Mouse (Mus musculus): Measurements from ENCODE around the gene Nppa. TPM values are rescaled to one million over a fixed set of nuclear protein-coding genes. Genes with fewer than 3 reads are reported as not detected.
A peak's percentile ranks its signal among the peaks of the same experiment; 100 is the strongest.
"Not testable (repeated sequence)": the region's sequence is repeated elsewhere in the genome, so short reads cannot be mapped to it uniquely, and the experiment has no call there.

Nppa gene
- total RNA-seq, 4 experiments from 2014 or later: 0.39 to 0.66 TPM; not detected in 2

DNA sequence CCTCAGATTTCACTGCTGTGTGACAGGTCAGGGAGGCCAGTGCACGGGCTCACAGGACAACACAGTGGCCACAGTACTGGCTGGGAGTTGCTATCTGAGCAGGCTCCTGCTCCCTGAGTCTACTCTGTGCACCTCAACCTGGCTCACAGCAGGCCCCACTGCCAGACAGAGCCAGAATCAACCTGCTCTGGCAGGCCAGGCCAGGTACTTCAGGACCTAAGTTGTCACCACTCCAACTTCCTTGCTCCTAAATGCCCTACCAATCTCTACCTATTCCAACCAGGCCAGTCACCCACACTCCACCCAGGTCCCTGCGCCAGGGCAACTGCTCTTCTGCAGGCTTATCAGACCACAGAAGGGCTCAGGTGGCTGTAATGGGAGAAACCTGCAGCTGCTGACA is 9.1 kb downstream of the Nppa start:
- no peak for DNase-seq (ENCODE audit: low spot score in 2 of 2)

DNA sequence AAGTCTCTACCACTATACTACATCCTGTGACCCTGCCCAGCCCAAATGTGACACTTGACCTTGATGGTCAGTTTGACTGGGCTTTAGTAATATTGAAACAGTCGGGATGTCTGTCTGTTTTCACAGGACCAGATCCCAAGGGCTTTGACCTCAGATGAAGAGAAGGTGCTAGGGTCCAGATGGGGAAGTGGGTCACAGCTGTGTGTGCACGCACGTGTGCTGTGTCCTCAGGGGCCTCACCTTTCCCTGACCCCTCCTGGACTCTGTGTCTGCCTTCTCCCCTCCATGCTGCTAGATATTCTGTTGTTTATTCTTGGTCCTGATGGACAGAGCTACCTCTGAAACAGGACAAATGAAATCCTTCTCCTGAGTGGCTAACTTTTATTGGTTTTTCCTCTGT is 10.8 kb downstream of the Nppa start:
- DNase-seq (ENCODE audit: low spot score in 2 of 2): no peak

DNA sequence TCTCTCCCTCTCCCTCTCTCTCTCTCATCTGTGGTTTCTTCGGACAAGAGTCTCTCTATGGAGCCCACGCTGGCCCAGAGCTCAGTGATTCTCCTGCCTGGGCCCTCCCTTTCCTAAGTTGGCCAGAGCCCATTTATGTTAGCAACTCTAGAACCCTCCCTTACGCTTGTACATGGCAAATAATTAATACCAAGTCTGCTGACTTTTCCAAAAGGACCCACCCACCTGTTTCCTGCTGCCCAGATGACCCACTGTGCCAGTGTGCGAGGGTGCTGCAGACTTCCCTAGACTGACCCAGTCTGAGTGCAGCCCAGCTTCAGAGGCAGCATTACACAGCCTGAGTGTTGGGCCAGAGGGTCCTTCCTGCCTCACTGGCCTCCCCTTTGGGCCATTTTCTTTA is 11.7 kb downstream of the Nppa start:
- no peak for DNase-seq (ENCODE audit: low spot score in 2 of 2)

GRCm38 (mm10) chr4:148015418-148015817 is 14.9 kb downstream of the Nppa start:
- DNase-seq (ENCODE audit: low spot score in 2 of 2): no peak

GRCm38 (mm10) chr4:148016981-148017380 is 16.5 kb downstream of the Nppa start:
- DNase-seq (ENCODE audit: low spot score in 2 of 2): no peak

DNA sequence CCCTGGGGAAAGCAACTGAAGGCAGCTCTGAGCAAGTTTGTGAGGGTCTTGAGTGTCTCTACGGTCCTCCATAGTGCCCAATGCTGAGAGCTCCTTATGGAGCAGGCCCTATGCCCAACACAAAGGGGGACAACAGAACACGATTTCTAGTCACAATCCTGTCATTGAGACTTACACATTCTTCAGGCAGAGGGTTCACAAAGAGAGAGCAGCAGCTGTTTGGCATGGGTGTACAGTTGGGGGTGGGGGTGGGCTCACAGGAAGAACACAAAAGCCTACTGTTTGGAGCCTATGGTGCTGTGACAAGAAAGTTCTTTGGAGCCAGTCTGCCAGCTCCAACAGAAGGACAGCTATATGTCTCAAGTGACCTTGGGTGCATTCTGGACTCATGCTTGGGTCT is 17.9 kb downstream of the Nppa start:
- DNase-seq (ENCODE audit: low spot score in 2 of 2): no peak

DNA sequence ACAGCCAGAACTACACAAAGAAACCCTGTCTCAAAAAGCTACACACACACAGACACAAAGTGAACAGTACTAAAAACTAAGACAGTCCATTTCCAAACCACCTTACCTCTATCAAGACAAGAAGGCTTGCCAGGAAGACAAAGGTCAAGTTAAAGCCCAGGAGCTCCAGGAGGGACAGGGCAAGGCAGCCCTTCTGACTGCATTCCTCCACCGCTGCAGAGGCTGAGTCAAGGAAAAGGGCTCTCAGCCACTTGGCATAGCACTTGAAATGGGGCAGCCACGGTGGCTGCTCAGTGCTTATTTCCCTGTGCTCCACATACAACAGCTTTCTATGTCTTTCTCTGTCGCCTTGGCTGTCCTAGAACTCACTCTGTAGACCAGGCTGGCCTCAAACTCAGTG is 23.5 kb downstream of the Nppa start:
- DNase-seq (ENCODE audit: low spot score in 2 of 2): no peak

DNA sequence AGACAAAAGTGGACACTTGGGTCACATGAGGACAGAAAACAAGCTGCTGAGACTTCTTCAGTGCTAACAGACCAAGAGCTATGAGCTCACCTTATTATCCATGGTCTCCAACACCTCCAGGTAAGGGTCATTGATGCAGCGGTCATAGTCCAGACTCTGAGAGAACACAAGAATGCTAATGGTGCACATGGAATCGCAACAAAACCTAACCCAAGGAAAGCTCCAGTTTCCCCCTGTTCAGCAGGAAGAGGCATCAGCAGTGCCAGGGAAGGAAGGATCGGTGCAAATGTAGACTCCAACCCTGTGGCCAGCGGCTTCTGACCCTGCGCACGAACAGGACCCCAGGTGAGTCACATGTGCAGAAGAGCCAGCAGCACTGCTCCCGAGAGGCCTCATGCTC is 28.8 kb downstream of the Nppa start:
- no peak for DNase-seq (ENCODE audit: low spot score in 2 of 2)

GRCm38 (mm10) chr4:148030506-148030905 is 30.0 kb downstream of the Nppa start:
- DNase-seq (ENCODE audit: low spot score in 2 of 2): no peak

- DNase-seq (ENCODE audit: low spot score in 2 of 2): no peak
Measured at GRCm38 (mm10) chr4:148033858-148034410, 33.4 kb downstream of the Nppa start.

- DNase-seq (ENCODE audit: low spot score in 2 of 2): no peak
Measured at GRCm38 (mm10) chr4:148035440-148035839, 34.9 kb downstream of the Nppa start.

GRCm38 (mm10) chr4:148038079-148038599 is 37.6 kb downstream of the Nppa start:
- DNase-seq (ENCODE audit: low spot score in 2 of 2): no peak

DNA sequence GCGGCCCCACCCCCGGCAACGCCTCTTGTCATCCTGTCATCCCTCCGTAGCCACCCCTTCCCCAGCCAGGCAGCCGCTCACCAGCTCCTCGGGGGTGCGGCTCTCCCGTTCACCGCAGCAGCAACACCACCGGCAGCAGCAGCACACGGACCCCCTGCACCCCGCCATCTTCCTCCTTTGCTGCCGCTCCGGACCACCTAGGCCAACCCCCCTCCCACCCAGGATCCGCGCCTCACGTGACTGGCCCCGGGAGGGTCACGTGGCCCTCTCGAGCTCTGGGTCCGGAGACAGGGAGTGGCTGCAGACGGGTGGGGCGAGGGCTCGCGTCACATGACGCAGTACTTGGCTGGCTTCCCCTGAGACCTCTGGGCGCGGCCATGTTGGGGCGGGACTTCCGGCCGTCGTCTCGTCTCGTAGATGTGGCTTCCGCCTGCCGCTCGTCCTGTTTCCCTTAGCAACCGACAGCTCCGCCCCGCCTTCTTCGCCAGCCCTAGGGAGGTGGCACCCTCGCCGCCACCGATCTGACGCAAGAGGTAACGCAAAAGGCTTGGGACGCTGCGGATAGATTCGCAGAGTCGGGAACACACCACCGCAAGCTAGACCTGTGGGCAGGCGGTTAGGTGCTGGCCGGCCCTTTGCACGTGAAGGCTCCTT is 38.2 kb downstream of the Nppa start, which contains the start of the genes Clcn6 and Mthfr:
TSS of gene Clcn6 (minus strand) at position 222 of the 654 bp plus-strand sequence.
TSS of gene Mthfr (plus strand) at position 478 of the 654 bp plus-strand sequence.
- peak; percentile 99 to 100 for DNase-seq (ENCODE audit: low spot score in 2 of 2)

DNA sequence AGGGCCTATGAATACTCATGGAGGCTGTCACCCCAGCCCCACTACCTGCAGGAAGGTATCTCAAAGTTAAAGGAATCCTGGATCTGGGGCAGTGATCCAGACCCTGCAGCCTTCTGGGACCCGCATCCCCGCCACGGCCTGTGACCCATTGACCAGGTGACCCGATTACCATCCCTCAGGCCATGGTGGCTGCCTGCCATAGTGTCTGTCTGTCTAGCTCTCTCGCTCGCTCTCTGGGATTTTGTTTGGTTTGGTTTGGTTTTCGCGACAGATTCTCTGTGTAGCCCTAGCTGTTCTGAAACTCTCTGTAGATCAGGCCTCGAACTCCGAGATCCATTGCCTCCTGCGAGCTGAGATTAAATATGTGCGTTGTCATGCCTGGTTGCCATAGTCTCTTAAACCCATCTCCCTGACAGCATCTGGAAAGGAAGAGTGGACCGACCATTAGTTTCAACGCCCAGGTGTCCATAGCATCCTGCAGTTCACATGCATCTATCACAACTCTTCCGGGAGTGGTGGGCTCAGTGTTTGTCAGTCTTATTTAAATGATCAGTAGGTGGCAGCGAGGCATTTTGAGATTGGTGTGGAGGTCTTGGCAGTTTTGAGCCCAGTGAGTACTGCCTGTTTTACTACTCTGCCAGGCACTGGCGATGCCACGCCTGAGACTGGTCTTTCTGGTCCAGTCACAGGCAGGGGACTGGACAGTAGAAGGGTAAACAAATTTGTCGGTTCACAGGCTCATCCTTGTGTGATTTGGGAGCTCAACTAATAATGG is 38.9 kb downstream of the Nppa start:
- DNase-seq (ENCODE audit: low spot score in 2 of 2): no peak

GRCm38 (mm10) chr4:148040029-148040830 is 39.7 kb downstream of the Nppa start:
- no peak for DNase-seq (ENCODE audit: low spot score in 2 of 2)

- peak in 1 of 2 experiments; percentile 51 for DNase-seq (ENCODE audit: low spot score in 2 of 2)
Measured at GRCm38 (mm10) chr4:148040933-148041610, 40.5 kb downstream of the Nppa start.

GRCm38 (mm10) chr4:148041611-148042191 is 41.2 kb downstream of the Nppa start:
- no peak for DNase-seq (ENCODE audit: low spot score in 2 of 2)

DNA sequence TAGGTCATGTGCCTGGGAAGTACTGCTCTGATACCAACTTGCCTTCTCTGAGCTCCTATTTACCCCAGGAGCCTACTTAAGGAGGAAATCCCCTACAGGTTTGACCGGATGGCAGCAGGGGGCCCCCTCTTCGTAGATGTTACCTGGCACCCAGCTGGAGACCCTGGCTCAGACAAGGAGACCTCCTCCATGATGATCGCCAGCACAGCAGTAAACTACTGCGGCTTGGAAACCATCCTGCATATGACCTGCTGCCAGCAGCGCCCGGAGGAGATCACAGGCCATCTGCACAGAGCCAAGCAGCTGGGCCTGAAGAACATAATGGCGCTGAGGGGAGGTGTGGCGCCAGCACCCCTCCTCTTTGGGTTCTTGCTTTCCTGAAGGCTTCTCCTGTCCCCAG is 42.8 kb downstream of the Nppa start:
- not testable (repeated sequence) for DNase-seq (ENCODE audit: low spot score in 2 of 2)

DNA sequence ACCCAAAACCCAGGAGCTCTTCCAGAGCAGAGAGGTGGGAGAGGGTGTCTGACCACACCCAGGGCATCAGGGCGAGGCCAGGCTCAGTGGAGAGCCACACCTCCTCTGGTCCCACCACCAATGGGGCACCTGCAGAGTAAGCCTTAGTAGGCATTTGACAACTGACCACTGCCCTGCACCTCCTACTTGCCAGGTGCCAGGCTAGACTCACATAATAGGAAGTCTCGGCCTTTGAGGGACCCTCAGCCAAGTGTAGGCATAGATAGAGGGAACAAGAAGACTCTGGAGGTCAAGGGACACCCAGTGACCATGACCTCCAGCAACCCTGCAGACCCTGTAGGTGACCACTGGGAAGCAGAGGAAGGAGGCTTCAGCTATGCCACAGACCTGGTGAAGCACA is 43.6 kb downstream of the Nppa start:
- no peak for DNase-seq (ENCODE audit: low spot score in 2 of 2)

DNA sequence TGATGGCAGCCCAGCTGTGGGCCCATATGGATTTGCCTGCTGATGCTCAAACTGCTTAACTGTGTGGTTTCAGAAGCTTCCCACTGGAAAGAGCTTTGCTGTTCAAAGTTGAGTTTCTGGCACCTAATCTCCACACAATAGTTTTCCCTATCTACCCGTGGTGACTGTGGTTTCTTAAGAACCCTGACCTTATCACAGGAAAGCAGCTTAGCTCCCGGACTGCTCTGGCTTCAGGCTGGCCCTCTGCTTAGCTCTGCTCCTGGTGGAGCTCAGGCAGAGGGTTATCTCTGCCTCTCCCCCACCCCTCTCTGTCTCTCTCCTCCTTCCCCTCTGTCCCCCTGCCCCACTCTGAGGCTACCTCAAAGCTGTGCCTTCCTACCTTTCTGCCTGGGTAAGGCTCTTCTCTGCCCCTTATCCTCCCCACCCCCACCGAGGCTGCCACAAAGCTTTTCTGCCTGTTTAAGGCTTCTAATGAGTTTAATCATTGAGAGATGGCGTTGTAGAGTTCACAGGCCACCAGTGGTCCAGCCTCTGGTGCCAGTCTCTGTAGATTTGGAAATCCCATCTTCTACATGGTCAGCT is 46.0 kb downstream of the Nppa start:
- DNase-seq (ENCODE audit: low spot score in 2 of 2): no peak

All from layer of hippocampus, adult 8-10 months (tissue).